Mouse (Mus musculus) midbrain, embryonic 14.5 days (tissue): ENCODE data around the gene Fam92b. TPM values are rescaled to one million over a fixed set of nuclear protein-coding genes. Genes with fewer than 3 reads are reported as not detected.

Experiments
- ATAC-seq: fragments of 200-750 bp; cut with Nextera tagmentation; 2 replicates; pipeline ENCODE4 v1.8.0; 2017; ENCODE audit warnings: moderate number of reproducible peaks, moderate library complexity; ENCODE audit not compliant: low FRiP score, low TSS enrichment
- DNase-seq: peaks from one replicate; pipeline ENCODE4 v3.0.0-alpha.2; 2015
- H3K27ac ChIP-seq: fragments of 300-500 bp; sonication (generic); replicated peaks from 2 replicates; pipeline ENCODE4 v1.5.1; 2014; ENCODE audit warnings: mild to moderate bottlenecking, low read depth, low read length, moderate library complexity
- H3K27me3 ChIP-seq: fragments of 300-500 bp; sonication (generic); 2 replicates; pipeline ENCODE4 v1.6.1; 2014; ENCODE audit warnings: low read length, control low read depth, mixed read lengths; ENCODE audit not compliant: control insufficient read depth, insufficient read depth
- H3K36me3 ChIP-seq: fragments of 300-500 bp; sonication (generic); 2 replicates; pipeline ENCODE4 v1.6.1; 2014; ENCODE audit warnings: low read length, control low read depth; ENCODE audit not compliant: control insufficient read depth, insufficient read depth
- H3K4me1 ChIP-seq: fragments of 300-500 bp; sonication (generic); 2 replicates; pipeline ENCODE4 v1.6.1; 2014; ENCODE audit warnings: mild to moderate bottlenecking, antibody characterized with exemption, low read length, control low read depth; ENCODE audit not compliant: control insufficient read depth, insufficient read depth
- H3K4me2 ChIP-seq: fragments of 300-500 bp; sonication (generic); 2 replicates; pipeline ENCODE4 v1.6.1; 2014; ENCODE audit warnings: mild to moderate bottlenecking, low read length, moderate library complexity
- H3K4me3 ChIP-seq: fragments of 300-500 bp; sonication (generic); replicated peaks from 2 replicates; pipeline ENCODE4 v1.5.1; 2014; ENCODE audit warnings: low read depth, low read length
- H3K9ac ChIP-seq: fragments of 300-500 bp; sonication (generic); replicated peaks from 2 replicates; pipeline ENCODE4 v1.6.1; 2014; ENCODE audit warnings: mild to moderate bottlenecking, low read length, moderate library complexity
- H3K9me3 ChIP-seq: fragments of 300-500 bp; sonication (generic); 2 replicates; pipeline ENCODE4 v1.6.1; 2016; ENCODE audit warnings: low read length, control low read depth, mixed read lengths; ENCODE audit not compliant: control insufficient read depth
- WGBS: fragments of 180-500 bp; shearing (Covaris S2); extraction: QIAGEN DNeasy Blood & Tissue Kit; methylation state at CpG from one replicate; pipeline ENCODE4 v1.1.7; 2014; 5-methylcytosine and 5-hydroxymethylcytosine counted together
- polyA plus RNA-seq: library from polyadenylated mRNA; unstranded; fragments of >200 nt; fragmentation: Nextera tagmentation; extraction: Ambion mirVana; gene quantifications from 2 replicates; pipeline ENCODE4 v1.2.1, GENCODE M21; 2014

Gene Fam92b
- polyA plus RNA-seq, 1 experiment from 2014 or later = 1.8 TPM

DNA sequence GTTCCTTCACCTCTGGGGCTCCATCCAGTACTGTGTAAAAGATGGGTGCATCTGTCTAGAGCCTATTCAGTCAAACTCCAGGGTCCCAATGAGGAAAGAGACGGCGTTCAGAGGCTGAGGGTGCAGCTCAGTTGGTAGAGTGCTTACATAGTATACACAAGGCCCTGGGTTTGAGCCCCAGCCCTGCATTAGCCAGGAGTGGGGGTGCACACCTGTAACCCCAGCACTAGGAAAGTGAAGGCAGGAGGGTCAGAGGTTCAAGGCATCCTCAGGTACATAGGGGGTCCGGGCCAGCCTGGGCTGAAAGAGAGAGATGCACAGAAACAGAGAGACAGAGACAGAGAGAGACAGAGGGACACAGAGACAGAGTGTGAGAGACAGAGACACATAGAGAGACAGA is 36.0 kb upstream of the Fam92b start:
- no peak overlapping the region for H3K27ac ChIP-seq
- no peaks in the 10 kb centered on the region for H3K27me3 ChIP-seq
- ATAC-seq (no peak), DNase-seq (no peak)
- H3K4me3 ChIP-seq = no peak overlapping the region
- H3K9me3 ChIP-seq = no peaks in the 10 kb centered on the region
- no peak overlapping the region for H3K4me2 ChIP-seq
- H3K9ac ChIP-seq = no peak overlapping the region
- no peaks in the 10 kb centered on the region for H3K36me3 ChIP-seq
- H3K4me1 ChIP-seq = peaks cover 15% of the 10 kb centered on the region
- WGBS = 94% methylated on average over 3 of the region's 3 CpGs

DNA sequence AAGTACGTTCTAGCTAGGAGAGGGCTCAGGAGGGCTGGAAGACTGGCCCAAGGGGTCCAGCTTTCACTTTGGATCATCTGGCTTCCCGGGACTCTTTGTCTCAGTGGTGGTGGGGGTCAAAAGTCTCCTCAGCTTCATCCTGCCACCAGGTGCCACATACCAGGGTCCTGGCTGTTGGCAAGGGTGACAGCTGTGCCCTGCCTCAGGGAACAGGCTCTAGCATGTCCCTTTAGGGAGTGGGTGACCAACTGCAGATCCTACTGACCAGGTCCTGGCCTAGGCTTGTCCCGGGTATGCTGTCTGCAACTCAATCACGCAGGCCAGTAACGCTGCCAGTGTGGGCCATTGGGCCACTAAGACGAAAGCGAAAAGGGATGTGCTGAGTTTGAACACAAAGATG is 35.3 kb upstream of the Fam92b start:
- peaks cover 15% of the 10 kb centered on the region for H3K4me1 ChIP-seq
- WGBS = 86% methylated on average over 7 of the region's 7 CpGs
- no peak overlapping the region for H3K4me2 ChIP-seq
- H3K27me3 ChIP-seq = no peaks in the 10 kb centered on the region
- no peaks in the 10 kb centered on the region for H3K9me3 ChIP-seq
- H3K36me3 ChIP-seq = no peaks in the 10 kb centered on the region
- ATAC-seq = no peak
- H3K9ac ChIP-seq = no peak overlapping the region
- no peak for DNase-seq
- no peak overlapping the region for H3K27ac ChIP-seq
- H3K4me3 ChIP-seq = no peak overlapping the region

DNA sequence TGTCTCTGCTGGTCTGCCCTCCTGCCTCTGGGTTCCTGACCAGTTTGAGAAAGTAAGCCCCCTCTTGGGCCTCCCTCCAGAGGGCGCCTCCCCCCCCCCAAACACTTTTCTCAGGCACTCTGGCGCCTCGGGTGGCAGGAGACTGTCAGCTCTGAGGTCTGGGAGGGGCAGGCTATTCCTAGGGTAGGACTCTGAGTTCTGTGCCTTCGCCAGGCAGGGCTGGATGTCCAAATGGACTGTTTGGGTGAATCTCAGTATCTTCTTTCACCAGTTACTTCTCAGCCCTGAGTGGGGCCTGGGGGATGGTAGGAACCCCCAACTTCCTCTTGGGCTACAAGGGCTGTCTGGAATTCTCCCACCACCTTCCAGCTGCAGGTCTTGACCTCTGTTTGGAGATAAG is 34.1 kb upstream of the Fam92b start:
- WGBS = 18% methylated on average over 3 of the region's 4 CpGs
- H3K27me3 ChIP-seq = no peaks in the 10 kb centered on the region
- DNase-seq (no peak), ATAC-seq (no peak)
- H3K27ac ChIP-seq = no peak overlapping the region
- H3K36me3 ChIP-seq = no peaks in the 10 kb centered on the region
- no peak overlapping the region for H3K4me2 ChIP-seq
- H3K9ac ChIP-seq = no peak overlapping the region
- no peak overlapping the region for H3K4me3 ChIP-seq
- H3K4me1 ChIP-seq = peaks cover 8% of the 10 kb centered on the region
- no peaks in the 10 kb centered on the region for H3K9me3 ChIP-seq

- no peaks in the 10 kb centered on the region for H3K4me1 ChIP-seq
- H3K36me3 ChIP-seq = no peaks in the 10 kb centered on the region
- no peak overlapping the region for H3K4me2 ChIP-seq
- no peaks in the 10 kb centered on the region for H3K27me3 ChIP-seq
- WGBS = 83% methylated on average over 11 of the region's 11 CpGs
- H3K27ac ChIP-seq = no peak overlapping the region
- H3K9me3 ChIP-seq = no peaks in the 10 kb centered on the region
- ATAC-seq (no peak), DNase-seq (no peak)
- H3K4me3 ChIP-seq = no peak overlapping the region
- no peak overlapping the region for H3K9ac ChIP-seq
Observed at GRCm38 (mm10) chr8:120208113-120208512, 30.8 kb upstream of the Fam92b start.

GRCm38 (mm10) chr8:120207364-120207763 is 30.1 kb upstream of the Fam92b start:
- ATAC-seq (no peak), DNase-seq (no peak)
- H3K9me3 ChIP-seq = no peaks in the 10 kb centered on the region
- no peak overlapping the region for H3K4me3 ChIP-seq
- no peak overlapping the region for H3K4me2 ChIP-seq
- H3K36me3 ChIP-seq = no peaks in the 10 kb centered on the region
- H3K4me1 ChIP-seq = no peaks in the 10 kb centered on the region
- H3K27me3 ChIP-seq = no peaks in the 10 kb centered on the region
- no peak overlapping the region for H3K27ac ChIP-seq
- H3K9ac ChIP-seq = no peak overlapping the region
- WGBS = 85% methylated on average over 8 of the region's 8 CpGs

GRCm38 (mm10) chr8:120205916-120206315 is 28.6 kb upstream of the Fam92b start:
- no peak overlapping the region for H3K9ac ChIP-seq
- no peak overlapping the region for H3K4me3 ChIP-seq
- no peaks in the 10 kb centered on the region for H3K27me3 ChIP-seq
- no peaks in the 10 kb centered on the region for H3K9me3 ChIP-seq
- ATAC-seq = no peak
- H3K4me2 ChIP-seq = no peak overlapping the region
- no peaks in the 10 kb centered on the region for H3K4me1 ChIP-seq
- H3K36me3 ChIP-seq = no peaks in the 10 kb centered on the region
- DNase-seq = no peak
- WGBS = 83% methylated on average over 9 of the region's 9 CpGs
- no peak overlapping the region for H3K27ac ChIP-seq

GRCm38 (mm10) chr8:120204736-120205360 is 27.6 kb upstream of the Fam92b start:
- ATAC-seq (no peak), DNase-seq (no peak)
- Histone ChIP-seq H3K27me3 (no peaks in the 10 kb centered on the region), H3K27ac (no peak overlapping the region), H3K9ac (no peak overlapping the region), H3K4me1 (no peaks in the 10 kb centered on the region), H3K4me2 (no peak overlapping the region), H3K9me3 (no peaks in the 10 kb centered on the region), H3K36me3 (no peaks in the 10 kb centered on the region), H3K4me3 (no peak overlapping the region)
- 72% methylated on average over 7 of the region's 7 CpGs for WGBS

DNA sequence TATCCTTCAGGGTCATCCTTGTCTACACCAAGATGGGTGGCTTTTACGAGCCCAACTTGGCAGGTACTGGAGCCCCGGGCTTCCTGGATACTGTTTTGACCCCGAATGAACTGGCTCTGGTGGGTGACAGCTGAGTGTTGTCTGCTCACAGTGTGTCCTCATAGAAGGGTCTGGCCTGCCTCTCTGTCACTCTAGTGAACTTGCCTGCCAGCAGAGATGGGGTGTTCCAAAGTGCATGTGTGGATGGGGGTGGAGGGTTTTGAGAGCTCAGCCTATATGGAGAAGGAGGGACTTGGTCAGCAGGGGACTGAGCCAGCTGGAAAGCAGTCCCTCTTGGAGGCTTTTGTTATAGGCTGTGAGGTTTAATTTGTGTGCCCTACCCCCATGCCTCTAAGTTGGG is 25.3 kb upstream of the Fam92b start:
- no peak for DNase-seq
- 77% methylated on average over 3 of the region's 3 CpGs for WGBS
- no peaks in the 10 kb centered on the region for H3K36me3 ChIP-seq

DNA sequence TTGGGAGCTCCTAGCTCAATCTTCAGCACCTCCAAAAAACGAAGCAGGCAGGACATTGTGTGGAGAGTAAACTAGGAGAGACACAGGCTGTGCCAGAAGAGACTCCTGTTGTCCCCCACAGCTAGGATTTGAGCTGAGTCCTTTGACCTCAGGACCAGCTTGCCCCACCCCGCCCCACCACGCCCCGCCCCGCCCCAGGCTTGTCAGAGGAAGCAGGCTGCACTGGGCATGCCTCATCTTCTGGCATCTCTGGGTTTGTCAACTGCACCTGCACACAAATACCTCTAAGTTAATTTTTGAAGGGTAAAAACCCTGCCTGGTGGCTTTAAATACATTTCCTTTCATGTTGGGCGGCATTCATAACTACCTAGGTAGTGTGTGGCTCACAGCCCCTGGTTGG is 24.1 kb upstream of the Fam92b start:
- Histone ChIP-seq H3K9ac (no peak overlapping the region), H3K4me3 (no peak overlapping the region), H3K9me3 (no peaks in the 10 kb centered on the region), H3K36me3 (no peaks in the 10 kb centered on the region), H3K27ac (no peak overlapping the region), H3K27me3 (no peaks in the 10 kb centered on the region), H3K4me2 (no peak overlapping the region), H3K4me1 (no peaks in the 10 kb centered on the region)
- WGBS = 91% methylated on average over 6 of the region's 6 CpGs
- DNase-seq (no peak), ATAC-seq (no peak)

More for the DNA sequence above, 25.3 kb upstream of the Fam92b start:
- no peak overlapping the region for H3K4me3 ChIP-seq
- ATAC-seq = no peak
- H3K27me3 ChIP-seq = no peaks in the 10 kb centered on the region
- no peaks in the 10 kb centered on the region for H3K4me1 ChIP-seq
- no peak overlapping the region for H3K27ac ChIP-seq
- no peak overlapping the region for H3K9ac ChIP-seq
- H3K9me3 ChIP-seq = no peaks in the 10 kb centered on the region
- no peak overlapping the region for H3K4me2 ChIP-seq
